Mouse (Mus musculus): Measurements from ENCODE around the gene Vti1b. TPM values are rescaled to one million over a fixed set of nuclear protein-coding genes. Genes with fewer than 3 reads are reported as not detected.

Vti1b gene
- polyA plus RNA-seq, 1 experiment from 2014 or later: 91.4 TPM

DNA sequence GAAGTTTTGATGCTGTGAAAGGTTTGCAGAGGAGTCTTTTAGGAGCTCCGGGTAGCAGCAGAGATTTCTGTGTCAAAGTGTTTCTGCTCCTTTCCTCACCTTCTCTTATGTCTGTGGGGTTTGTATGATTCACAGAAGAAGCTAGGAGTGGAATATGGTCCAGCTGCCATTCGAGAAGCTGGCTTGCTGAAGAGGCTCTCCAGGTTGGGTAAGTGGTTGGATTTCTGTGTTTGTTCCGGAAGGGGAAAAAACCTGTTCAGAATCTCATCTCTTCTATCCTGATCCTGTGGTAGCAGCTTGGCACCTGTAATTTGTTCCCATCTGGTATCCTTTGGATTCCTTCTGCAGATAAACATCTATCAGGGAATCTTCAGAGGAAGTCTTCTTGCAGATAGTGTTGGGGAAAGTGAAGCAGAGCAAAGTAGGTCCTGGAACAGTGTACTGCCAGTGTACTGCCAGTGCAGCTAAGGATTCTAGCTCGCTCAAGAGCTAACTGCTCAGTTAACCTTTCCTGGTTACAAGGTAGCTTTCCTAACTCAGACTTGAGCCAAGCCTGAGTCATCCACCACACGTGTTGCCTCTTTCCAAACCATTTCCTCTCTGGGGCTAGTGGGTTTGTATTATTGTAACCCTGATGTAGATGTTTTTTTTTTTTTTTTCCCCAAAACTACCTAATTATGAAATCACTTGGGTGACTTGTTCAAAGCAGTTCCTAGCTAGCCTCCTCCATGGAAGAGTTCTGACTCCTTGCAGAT is 40.6 kb downstream of the Vti1b start:
- Histone ChIP-seq H3K9me3 (no peaks in the 10 kb centered on the region), H3K36me3 (replicated peaks) (no peaks in the 10 kb centered on the region), H3K27me3 (ENCODE audit: poor library complexity, severe bottlenecking) (peaks cover 45% of the 10 kb centered on the region), H3K4me1 (peaks cover 18% of the 10 kb centered on the region), H3K4me3 (peak overlapping the region; percentile 59), H3K27ac (no peak overlapping the region)
- DNase-seq (ENCODE audit: extremely low spot score, low spot score): no peak
- WGBS: 29% methylated on average over 5 of the region's 5 CpGs

DNA sequence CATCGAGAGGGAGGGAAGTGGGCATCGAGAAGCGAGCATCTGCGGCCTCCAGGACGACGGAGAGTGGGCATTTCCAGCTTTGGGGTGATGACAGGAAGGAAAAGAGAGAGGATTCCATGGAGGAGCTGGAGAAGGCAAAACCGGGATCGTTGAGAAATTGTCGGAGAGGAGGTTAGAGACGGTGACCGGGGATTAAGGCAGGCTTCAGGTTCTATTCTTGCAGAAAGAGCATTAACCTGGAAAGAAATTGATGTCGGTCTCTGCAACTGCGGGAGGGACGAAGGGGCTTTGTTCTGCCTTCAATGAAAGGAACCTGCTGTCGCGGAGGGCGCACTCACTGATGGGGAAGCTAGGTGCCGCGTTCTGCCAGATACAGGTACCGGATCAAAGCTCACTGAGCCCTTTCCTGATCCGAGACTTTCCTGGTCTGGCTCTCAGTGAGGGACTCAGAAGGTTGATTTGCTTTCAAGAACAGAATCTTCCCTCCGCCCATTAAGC is 41.2 kb downstream of the Vti1b start:
- H3K4me1 ChIP-seq: peaks cover 18% of the 10 kb centered on the region
- under 1% methylated on average over 22 of the region's 22 CpGs for WGBS
- no peaks in the 10 kb centered on the region for H3K36me3 ChIP-seq (replicated peaks)
- H3K27ac ChIP-seq: peak overlapping the region; percentile 44; the same call in 1 of the 2 replicates
- H3K27me3 ChIP-seq (ENCODE audit: poor library complexity, severe bottlenecking): peaks cover 45% of the 10 kb centered on the region
- no peaks in the 10 kb centered on the region for H3K9me3 ChIP-seq
- peak overlapping the region; percentile 59 for H3K4me3 ChIP-seq
- peak; percentile 16 for DNase-seq (ENCODE audit: extremely low spot score, low spot score)

DNA sequence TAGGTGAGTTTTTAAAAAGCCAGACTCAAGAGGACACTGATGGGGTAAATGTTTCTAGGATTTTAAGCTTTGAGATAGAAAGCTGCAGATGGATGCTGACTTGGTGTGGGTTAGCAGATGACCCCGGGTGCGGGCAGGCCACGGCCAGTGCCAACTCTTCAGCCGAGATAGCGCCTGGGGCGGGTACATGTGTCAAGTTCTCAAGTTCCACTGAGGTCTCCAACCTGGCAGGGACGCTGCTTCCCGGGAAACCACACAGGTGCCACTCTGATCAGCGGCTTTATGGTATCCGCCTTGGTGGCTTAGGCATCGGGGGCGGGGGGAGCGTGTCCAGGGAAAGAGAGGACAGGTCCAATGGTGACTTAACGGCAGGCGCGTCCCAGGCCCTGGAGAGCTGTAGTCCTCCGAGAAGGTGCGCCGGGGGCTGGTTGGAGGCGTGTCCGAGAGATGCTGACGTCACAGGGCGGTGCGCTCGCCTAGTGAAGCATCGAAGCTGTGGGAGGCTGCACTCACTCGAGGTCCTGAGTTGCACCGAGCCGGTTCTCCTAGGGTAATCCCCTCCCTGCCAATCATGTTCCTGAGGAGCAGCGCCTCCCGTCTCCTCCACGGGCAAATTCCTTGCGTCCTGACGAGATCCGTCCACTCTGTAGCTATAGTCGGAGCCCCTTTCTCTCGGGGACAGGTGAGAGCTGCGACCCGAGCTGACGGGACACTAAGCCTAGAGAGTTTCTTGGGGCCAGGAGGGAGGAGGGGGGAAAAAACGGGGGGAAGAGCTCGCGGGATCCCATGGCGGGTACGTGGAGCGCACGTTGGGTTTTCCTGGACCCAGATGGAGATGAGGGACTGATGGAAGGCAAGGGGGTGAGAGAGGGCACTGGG is 41.9 kb downstream of the Vti1b start, which contains the start of gene Arg2:
Gene Arg2 (plus strand): TSS at position 479 of the 879 bp plus-strand sequence.
- H3K9me3 ChIP-seq: no peaks in the 10 kb centered on the region
- peak within 1 kb of the TSS; percentile 44; the same call in 1 of the 2 replicates for H3K27ac ChIP-seq
- H3K27me3 ChIP-seq (ENCODE audit: poor library complexity, severe bottlenecking): peaks cover 45% of the 10 kb centered on the region
- H3K4me3 ChIP-seq: peak within 1 kb of the TSS; percentile 59
- WGBS: under 1% methylated on average over 47 of the region's 47 CpGs
- H3K36me3 ChIP-seq (replicated peaks): no peaks in the 10 kb centered on the region
- DNase-seq (ENCODE audit: extremely low spot score, low spot score): peak; percentile 77
- peaks cover 18% of the 10 kb centered on the region for H3K4me1 ChIP-seq

DNA sequence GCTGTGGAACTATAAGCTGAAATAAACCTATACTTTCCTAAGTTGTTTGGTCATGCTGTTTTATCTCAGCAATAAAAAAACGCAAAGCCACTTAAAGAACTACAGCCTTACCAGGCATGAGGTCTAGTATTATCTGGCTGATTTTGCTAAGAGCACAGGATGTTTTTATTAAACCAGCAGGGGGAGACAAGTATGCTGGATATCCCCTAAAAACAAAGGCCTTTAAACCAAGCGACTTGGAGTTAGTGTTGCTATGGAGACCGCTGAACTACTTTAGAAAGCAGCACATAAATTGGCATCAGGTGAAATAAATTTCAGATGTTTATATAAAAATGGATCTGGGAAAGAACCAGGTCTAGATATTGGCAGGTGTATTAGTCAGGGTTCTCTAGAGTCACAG is 49.6 kb downstream of the Vti1b start:
- Histone ChIP-seq H3K27ac (no peak overlapping the region), H3K9me3 (no peaks in the 10 kb centered on the region), H3K36me3 (replicated peaks) (no peaks in the 10 kb centered on the region), H3K27me3 (ENCODE audit: poor library complexity, severe bottlenecking) (no peaks in the 10 kb centered on the region), H3K4me3 (no peak overlapping the region), H3K4me1 (no peaks in the 10 kb centered on the region)
- WGBS: 37% methylated on average over 3 of the region's 3 CpGs
- DNase-seq (ENCODE audit: extremely low spot score, low spot score): no peak

DNA sequence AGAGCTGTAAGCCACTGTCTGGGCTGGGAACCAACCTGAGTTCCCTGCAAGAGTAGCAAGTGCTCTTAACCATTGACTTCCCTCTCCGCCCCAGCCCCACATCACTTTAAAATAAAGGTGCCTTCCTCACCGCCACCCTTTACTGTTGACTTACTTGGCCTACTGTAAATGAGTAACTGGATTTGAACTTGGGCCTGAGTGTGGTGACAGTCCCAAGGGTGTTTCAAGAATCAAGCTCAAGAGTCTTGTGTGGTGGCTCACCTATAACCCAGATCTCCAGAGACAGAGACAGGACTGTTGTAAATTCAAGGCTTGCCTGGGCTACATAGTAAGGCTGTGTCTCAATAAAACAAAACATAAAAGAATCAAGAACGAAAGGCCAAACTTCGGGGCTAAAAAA is 53.5 kb downstream of the Vti1b start:
- H3K4me1 ChIP-seq: no peaks in the 10 kb centered on the region
- 88% methylated on average over 4 of the region's 4 CpGs for WGBS
- H3K4me3 ChIP-seq: no peak overlapping the region
- DNase-seq (ENCODE audit: extremely low spot score, low spot score): no peak
- no peaks in the 10 kb centered on the region for H3K9me3 ChIP-seq
- H3K36me3 ChIP-seq (replicated peaks): no peaks in the 10 kb centered on the region
- no peaks in the 10 kb centered on the region for H3K27me3 ChIP-seq (ENCODE audit: poor library complexity, severe bottlenecking)
- no peak overlapping the region for H3K27ac ChIP-seq

Other genes with a start within 250 kb of the Vti1b start
- 3.2 and 5.0 TPM in 2 replicates for gene Tmem229b, start 165.0 kb downstream of the Vti1b start, polyA plus RNA-seq (2016; fragmentation: Nextera tagmentation; extraction: Ambion mirVana)
- 6.3 and 6.6 TPM in 2 replicates for gene Plekhh1, start 143.5 kb downstream of the Vti1b start, polyA plus RNA-seq (2016; fragmentation: Nextera tagmentation; extraction: Ambion mirVana)
- gene Pigh, start 83.0 kb downstream of the Vti1b start, polyA plus RNA-seq (2016; fragmentation: Nextera tagmentation; extraction: Ambion mirVana): 33.9 and 34.8 TPM in 2 replicates
- gene Arg2, start 41.9 kb downstream of the Vti1b start, polyA plus RNA-seq (2016; fragmentation: Nextera tagmentation; extraction: Ambion mirVana): 1.5 and 2.4 TPM in 2 replicates
- gene Rdh11, start 19.6 kb upstream of the Vti1b start, polyA plus RNA-seq (2016; fragmentation: Nextera tagmentation; extraction: Ambion mirVana): 19.7 and 20.7 TPM in 2 replicates
- gene Rdh12, start 36.2 kb upstream of the Vti1b start, polyA plus RNA-seq (2016; fragmentation: Nextera tagmentation; extraction: Ambion mirVana): 1.0 and 2.6 TPM in 2 replicates
- gene Zfyve26, start 123.6 kb upstream of the Vti1b start, polyA plus RNA-seq (2016; fragmentation: Nextera tagmentation; extraction: Ambion mirVana): 13.9 and 15.9 TPM in 2 replicates
- 7.1 and 7.5 TPM in 2 replicates for gene Rad51b, start 124.6 kb upstream of the Vti1b start, polyA plus RNA-seq (2016; fragmentation: Nextera tagmentation; extraction: Ambion mirVana)